Mouse (Mus musculus) heart, adult 2 months (tissue): ENCODE measurements at regions not wholly inside any gene's neighbourhood (a gene's known extent, or its start where the extent isn't known, plus 50 kb on each side); places are given as distances from the start of the nearest gene placed in this dataset.
A peak's percentile ranks its signal among the peaks of the same experiment; 100 is the strongest.

Experiments
- DNase-seq, 2 experiments: peaks; one replicate each; pipeline ENCODE4 v3.0.0; 2021
- H3K27ac ChIP-seq: fragments of 200-600 bp; 2 replicates; pipeline ENCODE4 v1.8.1; 2022
- H3K27me3 ChIP-seq: fragments of 200-500 bp; 2 replicates; pipeline ENCODE4 v1.6.1; 2012; ENCODE audit warnings: mild to moderate bottlenecking, low read length, inconsistent platforms, mixed read lengths; ENCODE audit not compliant: control insufficient read depth, insufficient read depth
- H3K36me3 ChIP-seq: fragments of 200-500 bp; 2 replicates; pipeline ENCODE4 v1.6.1; 2012; ENCODE audit warnings: low read length, inconsistent platforms; ENCODE audit not compliant: control insufficient read depth, insufficient read depth
- H3K4me1 ChIP-seq: fragments of 200-500 bp; 2 replicates; pipeline ENCODE4 v1.6.1; 2011; ENCODE audit warnings: low read length; ENCODE audit not compliant: control insufficient read depth, insufficient read depth
- H3K4me3 ChIP-seq: fragments of 200-600 bp; 2 replicates; pipeline ENCODE4 v1.8.1; 2022
- H3K79me2 ChIP-seq: fragments of 200-500 bp; replicated peaks from 2 replicates; pipeline ENCODE4 v1.6.1; 2012; ENCODE audit warnings: mild to moderate bottlenecking, inconsistent platforms, low read length, moderate library complexity, mixed read lengths; ENCODE audit not compliant: control insufficient read depth, insufficient read depth
- H3K9ac ChIP-seq: fragments of 200-500 bp; 2 replicates; pipeline ENCODE4 v1.6.1; 2012; ENCODE audit warnings: low read depth, mild to moderate bottlenecking, control low read depth, inconsistent platforms, low read length, mixed read lengths
- CTCF ChIP-seq: fragments of 200-600 bp; IDR thresholded peaks from 2 replicates; pipeline ENCODE4 v1.8.1; 2022; ENCODE audit warnings: antibody characterized with exemption, mild to moderate bottlenecking, moderate library complexity
- EP300 ChIP-seq: fragments of 200-500 bp; IDR thresholded peaks from 2 replicates; pipeline ENCODE4 v1.6.1; 2011; ENCODE audit warnings: low read depth, low read length, control low read depth; ENCODE audit not compliant: insufficient read depth
- POLR2A ChIP-seq: fragments of 200-500 bp; IDR thresholded peaks from 2 replicates; pipeline ENCODE4 v1.6.1; 2011; ENCODE audit warnings: mild to moderate bottlenecking, low read depth, low read length, control low read depth; ENCODE audit not compliant: insufficient read depth
- WGBS: fragments of 180-500 bp; shearing (Covaris S2); methylation state at CpG from one replicate; pipeline ENCODE4 v1.1.7; 2018; 5-methylcytosine and 5-hydroxymethylcytosine counted together
- intact Hi-C: fragments of 180-260 bp; cut with DNase I; formaldehyde crosslinking; loops from one replicate; pipeline ENCODE4 v1.15.1; 2025

GRCm38 (mm10) chr14:48906956-48907355, 158.9 kb upstream of the Ap5m1 start:
- Histone ChIP-seq H3K9ac (no peak overlapping the region), H3K4me3 (no peak overlapping the region), H3K79me2 (no peaks in the 10 kb centered on the region), H3K27me3 (no peaks in the 10 kb centered on the region), H3K27ac (no peak overlapping the region), H3K4me1 (no peaks in the 10 kb centered on the region), H3K36me3 (no peaks in the 10 kb centered on the region)
- no peak for DNase-seq
- intact Hi-C loops = no loop called here
- TF ChIP-seq EP300 (no peak), POLR2A (no peak), CTCF (no peak)
- WGBS = 100% methylated on average over 1 of the region's 1 CpGs

- WGBS = 79% methylated on average over 1 of the region's 1 CpGs
- Histone ChIP-seq H3K27ac (no peak overlapping the region), H3K79me2 (no peaks in the 10 kb centered on the region), H3K4me3 (no peak overlapping the region), H3K36me3 (no peaks in the 10 kb centered on the region), H3K4me1 (no peaks in the 10 kb centered on the region), H3K9ac (no peak overlapping the region), H3K27me3 (no peaks in the 10 kb centered on the region)
- intact Hi-C loops = no loop called here
- DNase-seq = no peak
- TF ChIP-seq CTCF (no peak), POLR2A (no peak), EP300 (no peak)
Observed at GRCm38 (mm10) chr14:48904576-48904975, 161.3 kb upstream of the Ap5m1 start.

GRCm38 (mm10) chr14:48903526-48903925, 162.4 kb upstream of the Ap5m1 start:
- Histone ChIP-seq H3K4me3 (no peak overlapping the region), H3K9ac (no peak overlapping the region), H3K79me2 (no peaks in the 10 kb centered on the region), H3K36me3 (no peaks in the 10 kb centered on the region), H3K4me1 (no peaks in the 10 kb centered on the region), H3K27ac (no peak overlapping the region), H3K27me3 (no peaks in the 10 kb centered on the region)
- DNase-seq = no peak
- intact Hi-C loops = no loop called here
- 39% methylated on average over 5 of the region's 5 CpGs for WGBS
- no peak for TF ChIP-seq CTCF
- TF ChIP-seq EP300 = no peak
- TF ChIP-seq POLR2A = no peak

GRCm38 (mm10) chr14:48900201-48900600, 165.7 kb upstream of the Ap5m1 start:
- Histone ChIP-seq H3K79me2 (no peaks in the 10 kb centered on the region), H3K27me3 (no peaks in the 10 kb centered on the region), H3K4me1 (no peaks in the 10 kb centered on the region), H3K4me3 (no peak overlapping the region), H3K9ac (no peak overlapping the region), H3K36me3 (no peaks in the 10 kb centered on the region), H3K27ac (no peak overlapping the region)
- no peak for TF ChIP-seq CTCF
- no peak for TF ChIP-seq POLR2A
- no peak for TF ChIP-seq EP300
- intact Hi-C loops = no loop called here
- DNase-seq = no peak
- WGBS = 93% methylated on average over 1 of the region's 1 CpGs

DNA sequence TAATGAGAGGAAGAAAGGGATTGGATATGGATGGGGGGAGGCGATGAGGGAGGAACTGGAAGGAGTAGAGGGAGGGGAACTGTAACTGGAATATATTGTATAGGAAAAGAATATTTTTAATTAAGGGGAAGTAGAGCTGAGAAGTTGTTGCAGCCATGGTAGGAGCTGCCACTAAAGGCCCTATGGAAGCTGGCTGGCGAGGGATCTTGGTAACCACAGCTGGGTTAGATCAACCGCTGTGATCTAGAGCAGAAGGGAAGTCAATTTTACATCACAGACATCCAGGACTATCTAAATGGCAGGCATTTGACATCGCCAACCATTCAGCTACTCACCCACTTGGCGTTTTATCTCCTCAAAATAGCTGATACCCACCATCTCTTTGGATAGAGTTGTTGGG, 168.8 kb upstream of the Ap5m1 start:
- Histone ChIP-seq H3K27ac (no peak overlapping the region), H3K4me3 (no peak overlapping the region), H3K4me1 (no peaks in the 10 kb centered on the region), H3K36me3 (no peaks in the 10 kb centered on the region), H3K9ac (no peak overlapping the region), H3K27me3 (no peaks in the 10 kb centered on the region), H3K79me2 (no peaks in the 10 kb centered on the region)
- TF ChIP-seq POLR2A (no peak), CTCF (no peak), EP300 (no peak)
- intact Hi-C loops = no loop called here
- DNase-seq = no peak
- 81% methylated on average over 5 of the region's 5 CpGs for whole genome bisulfite sequencing

DNA sequence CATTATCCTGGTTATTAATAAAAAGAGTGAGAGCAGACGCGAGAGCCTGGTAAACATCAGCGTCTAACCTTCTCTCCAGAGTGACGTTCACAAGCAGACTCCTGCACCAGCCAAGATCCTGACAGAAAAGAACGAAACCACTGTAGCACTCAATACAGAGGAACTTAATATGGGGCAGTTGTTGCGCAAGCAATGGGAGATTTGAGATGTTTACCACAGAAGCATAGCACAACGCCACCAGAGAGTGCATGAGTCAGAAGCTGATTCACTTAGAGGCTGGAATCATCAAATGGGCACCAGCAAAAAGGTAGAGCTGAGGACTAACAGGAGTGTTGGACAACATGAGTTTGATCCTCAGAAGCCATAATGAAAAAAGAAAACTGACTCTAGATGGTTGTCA, 169.7 kb upstream of the Ap5m1 start:
- no peak for TF ChIP-seq EP300
- TF ChIP-seq POLR2A = no peak
- TF ChIP-seq CTCF = no peak
- 82% methylated on average over 7 of the region's 7 CpGs for WGBS
- H3K27me3 ChIP-seq = no peaks in the 10 kb centered on the region
- no peaks in the 10 kb centered on the region for H3K79me2 ChIP-seq
- no peaks in the 10 kb centered on the region for H3K4me1 ChIP-seq
- no peak overlapping the region for H3K27ac ChIP-seq
- H3K4me3 ChIP-seq = no peak overlapping the region
- H3K36me3 ChIP-seq = no peaks in the 10 kb centered on the region
- DNase-seq = peak in 1 of 2 experiments; percentile 18
- no peak overlapping the region for H3K9ac ChIP-seq
- intact Hi-C loops = no loop called here
